ENCODE assay signal across 21 mouse cellular contexts in the genomic region with DNA sequence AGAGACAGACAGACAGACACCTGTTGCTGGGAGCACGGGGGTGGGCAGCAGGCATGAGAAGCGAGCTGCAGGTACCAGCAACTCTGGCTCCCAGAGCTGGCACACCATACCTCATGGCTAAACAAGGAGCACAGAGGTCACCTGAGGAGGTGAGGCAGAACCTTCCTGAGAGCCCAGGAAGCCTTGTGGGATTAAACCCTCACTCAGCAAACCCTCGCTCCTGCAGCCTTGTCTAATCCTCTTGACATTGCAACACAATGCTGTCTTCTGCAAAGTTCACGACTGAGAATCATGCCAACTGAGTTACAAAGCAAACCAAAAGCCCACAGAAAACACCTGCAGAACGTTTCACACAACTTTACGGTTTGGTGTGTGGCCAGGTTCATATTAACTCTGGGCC. TPM values are rescaled to one million over a fixed set of nuclear protein-coding genes. Genes with fewer than 3 reads are reported as not detected.
"Had no signal": no experiment of that assay in that cellular context is flagged by ENCODE, and none has a peak within 500 bp of the region (broad histone marks: within the 10 kb centered on the region; RNA-seq: fewer than 3 reads in every experiment).

No protein-coding gene starts in this region.

- DNase-seq: retina, postnatal 1 day; right cerebral cortex, adult 18-20 months; right cerebral cortex, postnatal 14 days; right cerebral cortex, postnatal 25 days; right cerebral cortex, postnatal 4 days; spleen, adult 18-20 months; thymus, adult 18-20 months; thymus, adult 2 months; thymus, postnatal 14 days; thymus, postnatal 25 days; thymus, postnatal 36 days; thymus, postnatal 4 days had no signal

- H3K4me2 ChIP-seq: neural tube, embryonic 15.5 days; stomach, embryonic 15.5 days had no signal

- H3K4me3 ChIP-seq: neural tube, embryonic 15.5 days; stomach, embryonic 15.5 days had no signal

- H3K36me3 ChIP-seq: neural tube, embryonic 15.5 days; stomach, embryonic 15.5 days had no signal

- H3K9me3 ChIP-seq: neural tube, embryonic 15.5 days; stomach, embryonic 15.5 days had no signal

- H3K4me1 ChIP-seq: neural tube, embryonic 15.5 days; stomach, embryonic 15.5 days had no signal

- H3K27ac ChIP-seq: neural tube, embryonic 15.5 days; stomach, embryonic 15.5 days; stomach, postnatal 0 days had no signal

- H3K27me3 ChIP-seq: neural tube, embryonic 15.5 days; stomach, embryonic 15.5 days had no signal

- H3K9ac ChIP-seq: neural tube, embryonic 15.5 days; stomach, embryonic 15.5 days had no signal

RNA-seq across cellular contexts. Expression of gene Sec14l3, which starts 16.2 kb away (rescaled TPM):
- total RNA-seq: neutrophil, adult 5-6 weeks had no signal
- polyA plus RNA-seq: small intestine, adult 2 months; spleen, adult 2 months; stomach, embryonic 14.5 days; urinary bladder, adult 2 months had no signal

RNA-seq across cellular contexts. Expression of gene Sec14l4, which starts 17.2 kb away (rescaled TPM):
- total RNA-seq: neutrophil, adult 5-6 weeks had no signal
- polyA plus RNA-seq: neural tube, embryonic 14.5 days; neural tube, embryonic 15.5 days had no signal

RNA-seq across cellular contexts. Expression of gene Mtfp1, which starts 46.8 kb away (rescaled TPM):
- total RNA-seq: neutrophil, adult 5-6 weeks had no signal
